In genomic region chr8:78124248-78124647, GRCm38 (mm10) we compare ENCODE assay signal across 10 mouse cellular contexts.
A peak's percentile ranks its signal among the peaks of the same experiment; 100 is the strongest.
DNase-seq lines count a peak whose midpoint lies in the region; ATAC-seq lines count a peak whose summit lies in the region.
"Had no signal": no experiment of that assay in that cellular context is flagged by ENCODE, and none has a peak within 500 bp of the region (broad histone marks: within the 10 kb centered on the region; RNA-seq: fewer than 3 reads in every experiment).

No protein-coding gene starts in this region.

- DNase-seq in heart, postnatal 36 days = peak; percentile 9 to 10
- DNase-seq in heart, embryonic 10.5 days (ENCODE audit: low spot score) = no peak
- peak; percentile 66 for DNase-seq in A20 (ENCODE audit: low read depth, low spot score)
- peak; percentile 37 for DNase-seq in NIH3T3 (ENCODE audit: low read depth)
- DNase-seq in retina, postnatal 7 days (ENCODE audit: low read depth, low spot score) = peak; percentile 16
- no peak for DNase-seq in T-cell, adult 2 months (ENCODE audit: low spot score)
- DNase-seq in MN1 (ENCODE audit: low spot score) = no peak

- intact Hi-C loops in heart, postnatal 36 days (cut with DNase I) = loop anchor here (10.0 kb wide), 1 partner anchor 521 kb away; no protein-coding TSS in a partner anchor

- no peak overlapping the region for H3K4me3 ChIP-seq in heart, embryonic 10.5 days
- H3K4me3 ChIP-seq: embryonic facial prominence, embryonic 13.5 days; limb, embryonic 13.5 days had no signal

- peak; percentile 53; the same call in 1 of the 2 replicates for ATAC-seq in granulocyte monocyte progenitor cell, adult 5-6 weeks (replicated peaks; ENCODE audit: poor library complexity, severe bottlenecking)

- no peaks in the 10 kb centered on the region for H3K36me3 ChIP-seq in heart, embryonic 10.5 days
- H3K36me3 ChIP-seq: embryonic facial prominence, embryonic 13.5 days; limb, embryonic 13.5 days had no signal

- H3K27me3 ChIP-seq in heart, embryonic 10.5 days (ENCODE audit: insufficient read depth, poor library complexity, severe bottlenecking) = no peaks in the 10 kb centered on the region; the same call in 1 of the 2 replicates
- H3K27me3 ChIP-seq: embryonic facial prominence, embryonic 13.5 days; limb, embryonic 13.5 days had no signal

- no peaks in the 10 kb centered on the region for H3K9me3 ChIP-seq in heart, embryonic 10.5 days
- H3K9me3 ChIP-seq: embryonic facial prominence, embryonic 13.5 days; limb, embryonic 13.5 days had no signal

- H3K27ac ChIP-seq in heart, embryonic 10.5 days = no peak overlapping the region
- H3K27ac ChIP-seq: embryonic facial prominence, embryonic 13.5 days; limb, embryonic 13.5 days had no signal

- 58% methylated on average over 5 of the region's 5 CpGs for WGBS in heart, embryonic 10.5 days

- H3K4me1 ChIP-seq in heart, embryonic 10.5 days = no peaks in the 10 kb centered on the region

Comparison
In these comparisons a context has a peak if more than half of its experiments do, and no peak if none do; other contexts are left out.
1. DNase-seq: peak in heart, postnatal 36 days (2 of 2), A20 (single experiment), NIH3T3 (single experiment) and retina, postnatal 7 days (single experiment); none in heart, embryonic 10.5 days (single experiment), T-cell, adult 2 months (single experiment) and MN1 (single experiment).